Mouse (Mus musculus) neural tube, embryonic 11.5 days (tissue): ENCODE results near the gene 5730522E02Rik. TPM values are rescaled to one million over a fixed set of nuclear protein-coding genes. Genes with fewer than 3 reads are reported as not detected.

Experiments
- ATAC-seq: fragments of 200-750 bp; cut with Nextera tagmentation; 2 replicates; pipeline ENCODE4 v1.8.0; 2017; ENCODE audit warnings: moderate number of reproducible peaks, mild to moderate bottlenecking, moderate TSS enrichment, moderate library complexity; ENCODE audit not compliant: insufficient read depth, low FRiP score, low TSS enrichment
- DNase-seq: peaks from one replicate; pipeline ENCODE4 v3.0.0-alpha.2; 2015; ENCODE audit warnings: low spot score
- H3K27ac ChIP-seq: fragments of 300-500 bp; sonication (generic); 2 replicates; pipeline ENCODE4 v1.5.1; 2014; ENCODE audit warnings: low read depth, mild to moderate bottlenecking, low read length
- H3K27me3 ChIP-seq: fragments of 300-500 bp; sonication (generic); 2 replicates; pipeline ENCODE4 v1.6.1; 2014; ENCODE audit warnings: mild to moderate bottlenecking, low read length, mixed read lengths; ENCODE audit not compliant: control insufficient read depth, insufficient read depth
- H3K36me3 ChIP-seq: fragments of 300-500 bp; sonication (generic); 2 replicates; pipeline ENCODE4 v1.6.1; 2014; ENCODE audit warnings: mild to moderate bottlenecking, low read length, moderate library complexity, mixed read lengths; ENCODE audit not compliant: control insufficient read depth, insufficient read depth
- H3K4me1 ChIP-seq: fragments of 300-500 bp; sonication (generic); 2 replicates; pipeline ENCODE4 v1.6.1; 2014; ENCODE audit warnings: low read length, mixed read lengths; ENCODE audit not compliant: control insufficient read depth, insufficient read depth
- H3K4me2 ChIP-seq: fragments of 300-500 bp; sonication (generic); 2 replicates; pipeline ENCODE4 v1.6.1; 2014; ENCODE audit warnings: low read depth, mild to moderate bottlenecking, moderate library complexity
- H3K4me3 ChIP-seq: fragments of 300-500 bp; sonication (generic); 2 replicates; pipeline ENCODE4 v1.5.1; 2014; ENCODE audit warnings: low read depth, low read length
- H3K9ac ChIP-seq: fragments of 300-500 bp; sonication (generic); 2 replicates; pipeline ENCODE4 v1.6.1; 2014; ENCODE audit warnings: mild to moderate bottlenecking, low read length
- H3K9me3 ChIP-seq: fragments of 300-500 bp; sonication (generic); 2 replicates; pipeline ENCODE4 v1.6.1; 2016; ENCODE audit warnings: low read length; ENCODE audit not compliant: control insufficient read depth
- WGBS: fragments of 180-500 bp; shearing (Covaris S2); extraction: QIAGEN DNeasy Blood & Tissue Kit; methylation state at CpG from one replicate; pipeline ENCODE4 v1.1.7; 2014; 5-methylcytosine and 5-hydroxymethylcytosine counted together
- polyA plus RNA-seq: library from polyadenylated mRNA; unstranded; fragments of >200 nt; fragmentation: Nextera tagmentation; extraction: Ambion mirVana; gene quantifications from 2 replicates; pipeline ENCODE4 v1.2.1, GENCODE M21; 2014

The 5730522E02Rik gene
- polyA plus RNA-seq, 1 experiment from 2014 or later: 4.6 TPM

- Histone ChIP-seq H3K9me3 (no peaks in the 10 kb centered on the region), H3K4me2 (no peak overlapping the region), H3K36me3 (no peaks in the 10 kb centered on the region), H3K9ac (no peak overlapping the region), H3K27ac (no peak overlapping the region), H3K4me3 (no peak overlapping the region), H3K27me3 (no peaks in the 10 kb centered on the region), H3K4me1 (no peaks in the 10 kb centered on the region)
- peak; percentile 84 for ATAC-seq
- WGBS: 19% methylated on average over 5 of the region's 5 CpGs
- DNase-seq: peak; percentile 12
Measured at GRCm38 (mm10) chr11:25767584-25768333, 442.8 kb downstream of the 5730522E02Rik start.

- Histone ChIP-seq H3K36me3 (no peaks in the 10 kb centered on the region), H3K4me2 (no peak overlapping the region), H3K27ac (no peak overlapping the region), H3K27me3 (no peaks in the 10 kb centered on the region), H3K9me3 (no peaks in the 10 kb centered on the region), H3K9ac (no peak overlapping the region), H3K4me1 (no peaks in the 10 kb centered on the region), H3K4me3 (no peak overlapping the region)
- WGBS: 81% methylated on average over 7 of the region's 7 CpGs
- no peak for ATAC-seq
- no peak for DNase-seq
Measured at GRCm38 (mm10) chr11:25753156-25753899, 457.2 kb downstream of the 5730522E02Rik start.

- Histone ChIP-seq H3K27me3 (no peaks in the 10 kb centered on the region), H3K36me3 (no peaks in the 10 kb centered on the region), H3K4me2 (no peak overlapping the region), H3K9me3 (no peaks in the 10 kb centered on the region), H3K4me1 (no peaks in the 10 kb centered on the region), H3K9ac (no peak overlapping the region), H3K4me3 (no peak overlapping the region), H3K27ac (no peak overlapping the region)
- ATAC-seq (no peak), DNase-seq (no peak)
- 93% methylated on average over 3 of the region's 3 CpGs for WGBS
Measured at GRCm38 (mm10) chr11:25752418-25752817, 458.1 kb downstream of the 5730522E02Rik start.

- no peak overlapping the region for H3K4me2 ChIP-seq
- no peak overlapping the region for H3K4me3 ChIP-seq
- no peaks in the 10 kb centered on the region for H3K27me3 ChIP-seq
- H3K9me3 ChIP-seq: no peaks in the 10 kb centered on the region
- no peaks in the 10 kb centered on the region; the same call in 1 of the 2 replicates for H3K4me1 ChIP-seq
- ATAC-seq: no peak
- no peaks in the 10 kb centered on the region for H3K36me3 ChIP-seq
- no peak for DNase-seq
- no peak overlapping the region for H3K9ac ChIP-seq
- WGBS: 55% methylated on average over 6 of the region's 6 CpGs
- H3K27ac ChIP-seq: no peak overlapping the region
Measured at GRCm38 (mm10) chr11:25747098-25747862, 463.3 kb downstream of the 5730522E02Rik start.

GRCm38 (mm10) chr11:25743664-25744063 is 466.9 kb downstream of the 5730522E02Rik start:
- no peak for DNase-seq
- Histone ChIP-seq H3K4me2 (no peak overlapping the region), H3K36me3 (no peaks in the 10 kb centered on the region), H3K9me3 (no peaks in the 10 kb centered on the region), H3K27me3 (no peaks in the 10 kb centered on the region), H3K9ac (no peak overlapping the region), H3K4me1 (no peaks in the 10 kb centered on the region; the same call in 1 of the 2 replicates), H3K27ac (no peak overlapping the region), H3K4me3 (no peak overlapping the region)
- ATAC-seq: no peak
- 88% methylated on average over 3 of the region's 3 CpGs for WGBS

GRCm38 (mm10) chr11:25737255-25737654 is 473.3 kb downstream of the 5730522E02Rik start:
- ATAC-seq (no peak), DNase-seq (no peak)
- H3K4me2 ChIP-seq: no peak overlapping the region
- H3K27me3 ChIP-seq: no peaks in the 10 kb centered on the region
- no peak overlapping the region for H3K27ac ChIP-seq
- H3K9ac ChIP-seq: no peak overlapping the region
- no peaks in the 10 kb centered on the region for H3K9me3 ChIP-seq
- no peaks in the 10 kb centered on the region for H3K4me1 ChIP-seq
- H3K4me3 ChIP-seq: no peak overlapping the region
- WGBS: 97% methylated on average over 5 of the region's 5 CpGs
- no peaks in the 10 kb centered on the region for H3K36me3 ChIP-seq

- Histone ChIP-seq H3K9me3 (no peaks in the 10 kb centered on the region), H3K4me3 (no peak overlapping the region), H3K27me3 (no peaks in the 10 kb centered on the region), H3K4me1 (peaks cover 4% of the 10 kb centered on the region; the same call in 1 of the 2 replicates), H3K36me3 (no peaks in the 10 kb centered on the region), H3K4me2 (no peak overlapping the region), H3K9ac (no peak overlapping the region), H3K27ac (no peak overlapping the region)
- DNase-seq (no peak), ATAC-seq (no peak)
- WGBS: 71% methylated on average over 1 of the region's 1 CpGs
Measured at GRCm38 (mm10) chr11:25729476-25729875, 481.1 kb downstream of the 5730522E02Rik start.

- no peak overlapping the region for H3K9ac ChIP-seq
- DNase-seq: no peak
- no peak overlapping the region for H3K4me2 ChIP-seq
- H3K27me3 ChIP-seq: no peaks in the 10 kb centered on the region
- H3K9me3 ChIP-seq: no peaks in the 10 kb centered on the region
- H3K4me1 ChIP-seq: no peaks in the 10 kb centered on the region
- H3K4me3 ChIP-seq: no peak overlapping the region
- no peak overlapping the region for H3K27ac ChIP-seq
- 88% methylated on average over 7 of the region's 7 CpGs for WGBS
- no peak for ATAC-seq
- H3K36me3 ChIP-seq: no peaks in the 10 kb centered on the region
Measured at GRCm38 (mm10) chr11:25715447-25716321, 494.9 kb downstream of the 5730522E02Rik start.
